Comparison of ENCODE assay signal across 9 mouse cellular contexts in the genomic region with DNA sequence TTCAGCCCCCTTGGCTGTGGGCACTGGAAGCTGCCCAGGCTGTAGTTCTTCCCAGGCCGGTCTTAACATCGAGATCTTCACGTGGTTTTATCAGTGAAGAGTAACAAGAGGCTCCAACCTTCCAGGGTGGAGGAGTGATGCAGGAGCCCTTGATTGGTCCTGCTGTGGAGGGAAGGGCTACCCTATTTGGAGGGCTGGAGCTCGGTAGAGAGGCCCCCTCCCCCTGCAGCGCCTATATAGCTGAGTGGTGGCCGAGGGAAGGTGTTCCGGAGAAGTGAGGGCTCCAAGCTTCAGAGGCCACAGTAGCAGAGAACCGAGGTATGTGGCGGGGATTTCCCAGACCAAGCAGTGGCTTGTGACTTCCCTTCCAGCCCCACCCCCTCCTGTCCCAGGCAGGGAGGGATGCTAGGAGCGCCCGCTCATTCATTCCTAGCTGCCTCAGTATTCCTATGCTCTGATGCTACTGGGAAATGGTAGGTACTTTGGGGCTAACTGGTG. TPM values are rescaled to one million over a fixed set of nuclear protein-coding genes. Genes with fewer than 3 reads are reported as not detected.
DNase-seq lines count a peak whose midpoint lies in the region; ATAC-seq and TF ChIP-seq lines count a peak whose summit lies in the region.
"Had no signal": no experiment of that assay in that cellular context is flagged by ENCODE, and none has a peak within 500 bp of the region (broad histone marks: within the 10 kb centered on the region; RNA-seq: fewer than 3 reads in every experiment).

A gene (plus strand): TSS at position 264 of the 498 bp plus-strand sequence.

- H3K4me2 ChIP-seq in forebrain, embryonic 14.5 days (ENCODE audit: low read length), result no peak within 1 kb of the TSS
- no peak within 1 kb of the TSS; the same call in 1 of the 2 replicates for H3K4me2 ChIP-seq in forebrain, embryonic 12.5 days

- H3K4me1 ChIP-seq in forebrain, embryonic 14.5 days (ENCODE audit: control insufficient read depth, insufficient read depth, low read length), result no peaks in the 10 kb centered on the region
- H3K4me1 ChIP-seq in forebrain, embryonic 12.5 days, result peaks cover 13% of the 10 kb centered on the region
- peaks cover 8% of the 10 kb centered on the region; the same call in 1 of the 2 replicates for H3K4me1 ChIP-seq in spleen, adult 2 months (ENCODE audit: control insufficient read depth, insufficient read depth, insufficient read length)

- 20% methylated on average over 11 of the region's 11 CpGs for WGBS in forebrain, embryonic 14.5 days
- WGBS in forebrain, embryonic 12.5 days, result 11% methylated on average over 11 of the region's 11 CpGs
- 6% methylated on average over 11 of the region's 11 CpGs for WGBS in spleen, adult 2 months

- no peak within 1 kb of the TSS for H3K27ac ChIP-seq in forebrain, embryonic 14.5 days (ENCODE audit: low read depth, low read length)
- no peak within 1 kb of the TSS for H3K27ac ChIP-seq in forebrain, embryonic 12.5 days
- no peak within 1 kb of the TSS for H3K27ac ChIP-seq in spleen, adult 2 months (ENCODE audit: insufficient read depth, low read length)

- H3K36me3 ChIP-seq in forebrain, embryonic 14.5 days (ENCODE audit: control insufficient read depth, insufficient read depth, low read length), result no peaks in the 10 kb centered on the region
- no peaks in the 10 kb centered on the region for H3K36me3 ChIP-seq in forebrain, embryonic 12.5 days (replicated peaks)
- H3K36me3 ChIP-seq in spleen, adult 2 months (ENCODE audit: control insufficient read depth, insufficient read depth, low read length), result no peaks in the 10 kb centered on the region

- H3K9me3 ChIP-seq in forebrain, embryonic 14.5 days (replicated peaks; ENCODE audit: control insufficient read depth, low read length), result no peaks in the 10 kb centered on the region
- H3K9me3 ChIP-seq in forebrain, embryonic 12.5 days, result no peaks in the 10 kb centered on the region

- H3K27me3 ChIP-seq in forebrain, embryonic 14.5 days (replicated peaks; ENCODE audit: control insufficient read depth, insufficient read depth, low read length), result peaks cover 7% of the 10 kb centered on the region; the same call in 1 of the 2 replicates
- peaks cover 47% of the 10 kb centered on the region for H3K27me3 ChIP-seq in forebrain, embryonic 12.5 days
- peaks cover 3% of the 10 kb centered on the region; the same call in 1 of the 2 replicates for H3K27me3 ChIP-seq in spleen, adult 2 months (ENCODE audit: control insufficient read depth, insufficient read depth, low read length)

- H3K4me3 ChIP-seq in forebrain, embryonic 14.5 days (ENCODE audit: low read depth, low read length), result no peak within 1 kb of the TSS
- H3K4me3 ChIP-seq in forebrain, embryonic 12.5 days (replicated peaks), result no peak within 1 kb of the TSS
- no peak within 1 kb of the TSS for H3K4me3 ChIP-seq in spleen, adult 2 months (ENCODE audit: extremely low read depth, insufficient read depth, insufficient read length)
- H3K4me3 ChIP-seq: myocyte had no signal

- intact Hi-C loops in heart, postnatal 25 days (cut with DNase I), result loop anchor here (5.0 kb wide), 1 partner anchor 388 kb away; a partner anchor contains a TSS

- no peak for ATAC-seq in forebrain, embryonic 14.5 days
- ATAC-seq in forebrain, embryonic 12.5 days (ENCODE audit: low FRiP score), result no peak

- TF ChIP-seq POLR2A in spleen, adult 2 months (IDR thresholded peaks at IDR 0.05; ENCODE audit: low read depth, low read length), result no peak

- H3K9ac ChIP-seq in forebrain, embryonic 14.5 days (ENCODE audit: low read length), result no peak within 1 kb of the TSS
- no peak within 1 kb of the TSS for H3K9ac ChIP-seq in forebrain, embryonic 12.5 days

- no peak for TF ChIP-seq CTCF in spleen, adult 2 months (IDR thresholded peaks at IDR 0.05; ENCODE audit: extremely low read depth, insufficient read depth, insufficient read length, insufficient replicate concordance)

- DNase-seq in forebrain, embryonic 14.5 days (ENCODE audit: low spot score), result no peak
- peak; percentile 7 to 23 for DNase-seq in spleen, adult 2 months (ENCODE audit: low read depth in 1 of 2, low spot score in 2 of 2)
- DNase-seq in spleen, adult 12 weeks (ENCODE audit: low spot score), result no peak
- DNase-seq in heart, postnatal 25 days (ENCODE audit: low spot score), result peak; percentile 0
- peak; percentile 44 to 46 for DNase-seq in natural killer cell, adult 2 months (ENCODE audit: low spot score in 2 of 2)
- DNase-seq in adrenal gland, adult 8-10 months, result no peak
- DNase-seq in layer of hippocampus, adult 9-10 months (ENCODE audit: low spot score), result no peak

RNA-seq across cellular contexts. Expression of the gene that starts here (rescaled TPM):
- polyA plus RNA-seq in forebrain, embryonic 14.5 days (2014; fragmentation: Nextera tagmentation; extraction: Ambion mirVana), result 13.6 and 14.1 TPM in 2 replicates
- polyA plus RNA-seq in forebrain, embryonic 12.5 days (2016; fragmentation: Nextera tagmentation; extraction: Ambion mirVana), result 7.0 and 7.3 TPM in 2 replicates
- polyA plus RNA-seq in spleen, adult 2 months (2012; rRNA removed), result 1.2 and 1.4 TPM in 2 replicates
- 1 to 10 TPM; 1.4 to 2.0 TPM for total RNA-seq in heart, postnatal 25 days (2021)
- total RNA-seq in adrenal gland, adult 8-10 months (2022), result 1 to 10 TPM in 1 of 4 experiments, under 1 TPM in 3; 0.29 to 1.1 (median 0.62) TPM
- polyA plus RNA-seq: myocyte had no signal

Comparison
In these comparisons a context has a peak if more than half of its experiments do, and no peak if none do; other contexts are left out.
1. DNase-seq: peak in spleen, adult 2 months (2 of 2), heart, postnatal 25 days (single experiment) and natural killer cell, adult 2 months (2 of 2); none in forebrain, embryonic 14.5 days (single experiment), spleen, adult 12 weeks (single experiment), adrenal gland, adult 8-10 months (single experiment) and layer of hippocampus, adult 9-10 months (single experiment).